Mouse (Mus musculus): ENCODE results near the gene Hpn. TPM values are rescaled to one million over a fixed set of nuclear protein-coding genes. Genes with fewer than 3 reads are reported as not detected.
A peak's percentile ranks its signal among the peaks of the same experiment; 100 is the strongest.

Gene Hpn
- total and polyA plus RNA-seq, 2 experiments from 2014 or later: 0.88 TPM; not detected in 1

GRCm38 (mm10) chr7:31156034-31156928 is 41.2 kb upstream of the Hpn start:
- DNase-seq (ENCODE audit: low spot score) (no peak), ATAC-seq (no peak)
- Histone ChIP-seq H3K4me3 (ENCODE audit: low read length) (no peak overlapping the region), H3K27ac (no peak overlapping the region), H3K9me3 (ENCODE audit: low read length) (no peaks in the 10 kb centered on the region), H3K4me2 (ENCODE audit: low read depth, low read length) (no peak overlapping the region), H3K9ac (replicated peaks; ENCODE audit: low read length) (no peak overlapping the region), H3K36me3 (ENCODE audit: insufficient read depth, low read length) (no peaks in the 10 kb centered on the region), H3K27me3 (ENCODE audit: insufficient read depth, low read length) (no peaks in the 10 kb centered on the region), H3K4me1 (ENCODE audit: insufficient read depth, low read length) (no peaks in the 10 kb centered on the region; the same call in 1 of the 2 replicates)
- 44% methylated on average over 17 of the region's 19 CpGs for whole genome bisulfite sequencing
- TF ChIP-seq CTCF (IDR thresholded peaks at IDR 0.05; ENCODE audit: low read depth): peak; percentile 38; the same call in 1 of the 2 replicates

- Histone ChIP-seq H3K4me2 (ENCODE audit: low read depth, low read length) (no peak within 1 kb of the TSS), H3K36me3 (ENCODE audit: insufficient read depth, low read length) (no peaks in the 10 kb centered on the region), H3K27me3 (ENCODE audit: insufficient read depth, low read length) (no peaks in the 10 kb centered on the region), H3K4me3 (ENCODE audit: low read length) (no peak within 1 kb of the TSS), H3K9ac (replicated peaks; ENCODE audit: low read length) (no peak within 1 kb of the TSS), H3K27ac (no peak within 1 kb of the TSS), H3K4me1 (ENCODE audit: insufficient read depth, low read length) (no peaks in the 10 kb centered on the region; the same call in 1 of the 2 replicates), H3K9me3 (ENCODE audit: low read length) (no peaks in the 10 kb centered on the region)
- ATAC-seq (no peak), DNase-seq (ENCODE audit: low spot score) (no peak)
- WGBS: 79% methylated on average over 5 of the region's 5 CpGs
- TF ChIP-seq CTCF (IDR thresholded peaks at IDR 0.05; ENCODE audit: low read depth): no peak
Measured at GRCm38 (mm10) chr7:31155296-31156033, 40.4 kb upstream of the Hpn start, which contains the start of gene Gramd1a. Gramd1a (minus strand) TSS chr7:31155896.

GRCm38 (mm10) chr7:31153536-31154320 is 38.6 kb upstream of the Hpn start:
- H3K27ac ChIP-seq: no peak overlapping the region
- H3K4me2 ChIP-seq (ENCODE audit: low read depth, low read length): no peak overlapping the region
- WGBS: 89% methylated on average over 6 of the region's 6 CpGs
- no peak for TF ChIP-seq CTCF (IDR thresholded peaks at IDR 0.05; ENCODE audit: low read depth)
- no peaks in the 10 kb centered on the region for H3K9me3 ChIP-seq (ENCODE audit: low read length)
- DNase-seq (ENCODE audit: low spot score) (no peak), ATAC-seq (no peak)
- no peaks in the 10 kb centered on the region; the same call in 1 of the 2 replicates for H3K4me1 ChIP-seq (ENCODE audit: insufficient read depth, low read length)
- no peaks in the 10 kb centered on the region for H3K36me3 ChIP-seq (ENCODE audit: insufficient read depth, low read length)
- H3K4me3 ChIP-seq (ENCODE audit: low read length): no peak overlapping the region
- H3K27me3 ChIP-seq (ENCODE audit: insufficient read depth, low read length): no peaks in the 10 kb centered on the region
- no peak overlapping the region for H3K9ac ChIP-seq (replicated peaks; ENCODE audit: low read length)

GRCm38 (mm10) chr7:31151301-31152241 is 36.5 kb upstream of the Hpn start:
- TF ChIP-seq CTCF (IDR thresholded peaks at IDR 0.05; ENCODE audit: low read depth): no peak
- H3K4me2 ChIP-seq (ENCODE audit: low read depth, low read length): peak overlapping the region; percentile 83
- peak overlapping the region; percentile 99 for H3K27ac ChIP-seq
- peak overlapping the region; percentile 100 for H3K9ac ChIP-seq (replicated peaks; ENCODE audit: low read length)
- H3K4me3 ChIP-seq (ENCODE audit: low read length): peak overlapping the region; percentile 92
- H3K27me3 ChIP-seq (ENCODE audit: insufficient read depth, low read length): no peaks in the 10 kb centered on the region
- ATAC-seq (peak; percentile 70), DNase-seq (ENCODE audit: low spot score) (peak; percentile 65)
- WGBS: 12% methylated on average over 23 of the region's 23 CpGs
- no peaks in the 10 kb centered on the region for H3K9me3 ChIP-seq (ENCODE audit: low read length)
- peaks cover 4% of the 10 kb centered on the region for H3K4me1 ChIP-seq (ENCODE audit: insufficient read depth, low read length)
- H3K36me3 ChIP-seq (ENCODE audit: insufficient read depth, low read length): 0 out of 2 replicates have a peak, but pooled peaks cover 3% of the 10 kb centered on the region

GRCm38 (mm10) chr7:31150566-31151300 is 35.6 kb upstream of the Hpn start:
- H3K9me3 ChIP-seq (ENCODE audit: low read length): no peaks in the 10 kb centered on the region
- H3K4me3 ChIP-seq (ENCODE audit: low read length): peak overlapping the region; percentile 92
- peaks cover 4% of the 10 kb centered on the region for H3K4me1 ChIP-seq (ENCODE audit: insufficient read depth, low read length)
- DNase-seq (ENCODE audit: low spot score) (peak; percentile 93), ATAC-seq (peak; percentile 79)
- H3K27ac ChIP-seq: peak overlapping the region; percentile 99
- H3K9ac ChIP-seq (replicated peaks; ENCODE audit: low read length): peak overlapping the region; percentile 100
- H3K36me3 ChIP-seq (ENCODE audit: insufficient read depth, low read length): 0 out of 2 replicates have a peak, but pooled peaks cover 3% of the 10 kb centered on the region
- H3K4me2 ChIP-seq (ENCODE audit: low read depth, low read length): peak overlapping the region; percentile 83
- WGBS: under 1% methylated on average over 59 of the region's 63 CpGs
- H3K27me3 ChIP-seq (ENCODE audit: insufficient read depth, low read length): no peaks in the 10 kb centered on the region
- TF ChIP-seq CTCF (IDR thresholded peaks at IDR 0.05; ENCODE audit: low read depth): peak; percentile 9; the same call in 1 of the 2 replicates

Measured in hindbrain, postnatal 0 days (tissue).